Mouse (Mus musculus) frontal cortex, postnatal 10 days (tissue): ENCODE results near the gene Nudcd2.
A peak's percentile ranks its signal among the peaks of the same experiment; 100 is the strongest.
"Not testable (repeated sequence)": the region's sequence is repeated elsewhere in the genome, so short reads cannot be mapped to it uniquely, and the experiment has no call there.

Experiments used
- DNase-seq, 2 experiments: peaks; one replicate each; pipeline ENCODE4 v3.0.0; 2022; ENCODE audit warnings: low spot score in 2 of 2, mixed read lengths in 1 of 2

Gene Nudcd2

GRCm38 (mm10) chr11:40733339-40734174 is at the start of gene Nudcd2, which contains the start of gene Hmmr:
TSS of gene Nudcd2 (plus strand) at chr11:40733667.
TSS of gene Hmmr (minus strand) at chr11:40733422.
- DNase-seq: peak; percentile 93

GRCm38 (mm10) chr11:40690444-40691127 is 42.9 kb upstream of the Nudcd2 start:
- no peak for DNase-seq

- DNase-seq: no peak
Observed at GRCm38 (mm10) chr11:40692101-40692509, 41.4 kb upstream of the Nudcd2 start.

GRCm38 (mm10) chr11:40692511-40693365 is 40.7 kb upstream of the Nudcd2 start:
- DNase-seq: peak; percentile 89 to 91

- DNase-seq: peak; percentile 55
Observed at GRCm38 (mm10) chr11:40693366-40693951, 40.0 kb upstream of the Nudcd2 start.

GRCm38 (mm10) chr11:40694311-40695087 is 39.0 kb upstream of the Nudcd2 start:
- peak; percentile 41 to 51 for DNase-seq

- DNase-seq: no peak
Observed at GRCm38 (mm10) chr11:40695103-40695502, 38.4 kb upstream of the Nudcd2 start, which contains the start of gene Mat2b. TSS of gene Mat2b (minus strand) at chr11:40695203.

GRCm38 (mm10) chr11:40709899-40710298 is 23.6 kb upstream of the Nudcd2 start:
- not testable (repeated sequence) for DNase-seq

GRCm38 (mm10) chr11:40713858-40714257 is 19.6 kb upstream of the Nudcd2 start:
- no peak for DNase-seq

- no peak for DNase-seq
Observed at GRCm38 (mm10) chr11:40715524-40715923, 17.9 kb upstream of the Nudcd2 start.

GRCm38 (mm10) chr11:40718324-40718723 is 15.1 kb upstream of the Nudcd2 start:
- DNase-seq: no peak

GRCm38 (mm10) chr11:40732997-40733338 is 499 bp upstream of the Nudcd2 start:
- DNase-seq: no peak

GRCm38 (mm10) chr11:40734251-40734752 is 835 bp downstream of the Nudcd2 start:
- no peak for DNase-seq

- DNase-seq: no peak
Observed at GRCm38 (mm10) chr11:40737369-40737768, 3.9 kb downstream of the Nudcd2 start.

- DNase-seq: no peak
Observed at GRCm38 (mm10) chr11:40741605-40742262, 8.3 kb downstream of the Nudcd2 start.

- DNase-seq: no peak
Observed at GRCm38 (mm10) chr11:40744348-40744747, 10.9 kb downstream of the Nudcd2 start.

GRCm38 (mm10) chr11:40746361-40746760 is 12.9 kb downstream of the Nudcd2 start:
- no peak for DNase-seq

GRCm38 (mm10) chr11:40747716-40748115 is 14.2 kb downstream of the Nudcd2 start:
- no peak for DNase-seq

- DNase-seq: no peak
Observed at GRCm38 (mm10) chr11:40753836-40754235, 20.4 kb downstream of the Nudcd2 start.

- no peak for DNase-seq
Observed at GRCm38 (mm10) chr11:40754664-40755107, 21.2 kb downstream of the Nudcd2 start.
